Mouse (Mus musculus): ENCODE results near the gene Cdkl5. TPM values are rescaled to one million over a fixed set of nuclear protein-coding genes. Genes with fewer than 3 reads are reported as not detected.

The Cdkl5 gene
- polyA plus RNA-seq, 1 experiment from 2014 or later, result 3.1 TPM

DNA sequence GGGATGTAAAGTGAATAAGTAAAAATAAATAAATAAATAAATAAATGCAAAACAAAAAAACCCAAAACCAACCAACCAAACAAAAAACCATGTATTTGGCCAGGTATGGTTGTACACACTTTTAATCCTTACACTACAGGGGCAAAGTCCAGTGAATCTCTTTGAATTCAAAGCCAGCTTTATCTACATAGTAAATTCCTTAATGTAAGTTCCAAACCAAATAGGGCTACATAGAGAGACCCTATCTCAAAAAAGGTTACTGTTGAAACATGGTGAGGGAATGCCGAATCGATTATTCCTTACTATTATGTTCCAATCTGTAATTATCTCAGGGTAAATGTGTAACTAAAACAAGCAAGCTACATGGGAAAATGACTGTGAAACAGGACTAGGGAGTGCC is 93.4 kb downstream of the Cdkl5 start:
- no peak for ATAC-seq (ENCODE audit: insufficient read depth, low FRiP score, low TSS enrichment)
- Histone ChIP-seq H3K27ac (ENCODE audit: low read depth, low read length) (no peak overlapping the region), H3K4me3 (ENCODE audit: low read depth, low read length) (no peak overlapping the region), H3K4me1 (ENCODE audit: control insufficient read depth, insufficient read depth, low read length) (no peaks in the 10 kb centered on the region), H3K4me2 (ENCODE audit: low read depth) (no peak overlapping the region), H3K36me3 (ENCODE audit: control insufficient read depth, insufficient read depth, low read length) (no peaks in the 10 kb centered on the region), H3K9me3 (ENCODE audit: control insufficient read depth, low read length) (no peaks in the 10 kb centered on the region), H3K9ac (ENCODE audit: low read length) (no peak overlapping the region), H3K27me3 (ENCODE audit: control insufficient read depth, insufficient read depth, low read length) (peaks cover 4% of the 10 kb centered on the region; the same call in 1 of the 2 replicates)
- no peak for DNase-seq (ENCODE audit: low spot score)
- 95% methylated on average over 2 of the region's 2 CpGs for WGBS

DNA sequence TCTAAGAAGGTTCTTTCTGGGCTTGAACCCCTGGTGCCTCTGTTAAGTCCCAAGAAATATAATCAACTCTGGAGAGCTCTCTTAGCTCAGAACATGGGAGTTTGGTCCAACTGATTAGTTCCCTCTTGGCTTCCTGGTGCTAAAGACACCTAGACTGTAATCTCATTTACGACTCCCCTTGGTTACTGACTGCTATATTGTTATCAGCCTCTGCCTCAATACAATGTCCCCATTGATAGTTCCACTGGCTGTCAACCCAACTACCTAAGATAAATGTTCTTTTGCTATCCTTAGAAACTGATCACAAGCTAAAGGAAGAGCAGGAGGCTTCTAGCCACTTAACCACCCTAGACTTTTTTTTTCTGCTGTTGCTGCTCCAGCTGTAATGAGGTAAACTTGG is 102.4 kb downstream of the Cdkl5 start:
- no peaks in the 10 kb centered on the region for H3K4me1 ChIP-seq (ENCODE audit: control insufficient read depth, insufficient read depth, low read length)
- H3K27me3 ChIP-seq (ENCODE audit: control insufficient read depth, insufficient read depth, low read length), result 0 out of 2 replicates have a peak, but pooled peaks cover 5% of the 10 kb centered on the region
- H3K9ac ChIP-seq (ENCODE audit: low read length), result no peak overlapping the region
- ATAC-seq (ENCODE audit: insufficient read depth, low FRiP score, low TSS enrichment) (no peak), DNase-seq (ENCODE audit: low spot score) (no peak)
- no peak overlapping the region for H3K27ac ChIP-seq (ENCODE audit: low read depth, low read length)
- WGBS, result 40% methylated on average over 1 of the region's 1 CpGs
- H3K36me3 ChIP-seq (ENCODE audit: control insufficient read depth, insufficient read depth, low read length), result no peaks in the 10 kb centered on the region
- no peak overlapping the region for H3K4me3 ChIP-seq (ENCODE audit: low read depth, low read length)
- no peaks in the 10 kb centered on the region for H3K9me3 ChIP-seq (ENCODE audit: control insufficient read depth, low read length)
- no peak overlapping the region for H3K4me2 ChIP-seq (ENCODE audit: low read depth)

- ATAC-seq (ENCODE audit: insufficient read depth, low FRiP score, low TSS enrichment) (no peak), DNase-seq (ENCODE audit: low spot score) (no peak)
- Histone ChIP-seq H3K4me2 (ENCODE audit: low read depth) (no peak overlapping the region), H3K27ac (ENCODE audit: low read depth, low read length) (no peak overlapping the region), H3K9me3 (ENCODE audit: control insufficient read depth, low read length) (no peaks in the 10 kb centered on the region), H3K4me1 (ENCODE audit: control insufficient read depth, insufficient read depth, low read length) (no peaks in the 10 kb centered on the region), H3K9ac (ENCODE audit: low read length) (no peak overlapping the region), H3K27me3 (ENCODE audit: control insufficient read depth, insufficient read depth, low read length) (no peaks in the 10 kb centered on the region), H3K36me3 (ENCODE audit: control insufficient read depth, insufficient read depth, low read length) (no peaks in the 10 kb centered on the region), H3K4me3 (ENCODE audit: low read depth, low read length) (no peak overlapping the region)
- WGBS, result 66% methylated on average over 2 of the region's 2 CpGs
Observed at GRCm38 (mm10) chrX:160886301-160886700, 108.2 kb downstream of the Cdkl5 start.

DNA sequence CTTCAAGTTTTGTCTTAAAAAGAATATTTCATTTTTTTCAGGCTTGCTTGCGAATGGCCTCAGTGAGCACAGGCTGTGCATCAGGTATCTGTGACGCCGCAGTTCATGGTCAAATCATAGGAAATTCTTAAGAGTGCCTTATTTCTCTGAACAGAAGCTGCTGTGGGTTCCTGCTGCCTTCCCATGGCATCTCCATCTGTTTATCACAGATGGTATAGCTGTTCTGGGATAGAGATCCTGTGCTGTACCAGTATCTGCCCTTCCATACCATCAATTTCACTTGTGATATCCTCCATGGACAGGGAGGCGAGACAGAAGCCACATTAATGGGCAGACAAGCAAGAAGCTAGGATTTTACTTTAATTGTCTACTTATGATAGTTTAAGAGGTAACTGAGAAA is 127.9 kb downstream of the Cdkl5 start:
- no peak for ATAC-seq (ENCODE audit: insufficient read depth, low FRiP score, low TSS enrichment)
- Histone ChIP-seq H3K36me3 (ENCODE audit: control insufficient read depth, insufficient read depth, low read length) (no peaks in the 10 kb centered on the region), H3K9ac (ENCODE audit: low read length) (no peak overlapping the region), H3K27me3 (ENCODE audit: control insufficient read depth, insufficient read depth, low read length) (no peaks in the 10 kb centered on the region), H3K4me3 (ENCODE audit: low read depth, low read length) (no peak overlapping the region), H3K4me2 (ENCODE audit: low read depth) (no peak overlapping the region), H3K27ac (ENCODE audit: low read depth, low read length) (no peak overlapping the region), H3K4me1 (ENCODE audit: control insufficient read depth, insufficient read depth, low read length) (no peaks in the 10 kb centered on the region), H3K9me3 (ENCODE audit: control insufficient read depth, low read length) (no peaks in the 10 kb centered on the region)
- DNase-seq (ENCODE audit: low spot score), result no peak
- WGBS, result 90% methylated on average over 4 of the region's 4 CpGs

DNA sequence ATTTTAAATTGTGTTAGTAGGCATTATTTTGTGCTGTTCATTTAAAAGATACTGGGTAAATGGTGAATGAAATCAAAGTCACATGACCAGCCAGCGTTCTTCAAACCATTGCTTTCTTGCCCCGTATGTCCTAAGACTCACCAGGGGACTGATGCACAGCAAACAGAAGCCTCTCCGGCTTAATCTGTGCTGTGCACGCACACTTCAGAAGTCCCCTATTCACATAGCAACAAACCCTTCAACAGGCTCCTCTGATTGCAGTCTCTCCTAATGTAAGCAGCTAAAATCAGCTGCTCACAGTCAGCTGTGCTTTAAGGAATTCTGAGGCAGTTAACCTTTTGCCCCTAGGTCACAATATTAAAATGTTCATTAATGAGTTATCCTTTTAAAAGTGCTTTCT is 129.5 kb downstream of the Cdkl5 start:
- no peaks in the 10 kb centered on the region for H3K36me3 ChIP-seq (ENCODE audit: control insufficient read depth, insufficient read depth, low read length)
- no peaks in the 10 kb centered on the region for H3K27me3 ChIP-seq (ENCODE audit: control insufficient read depth, insufficient read depth, low read length)
- no peak overlapping the region for H3K27ac ChIP-seq (ENCODE audit: low read depth, low read length)

GRCm38 (mm10) chrX:160863689-160864383 is 130.7 kb downstream of the Cdkl5 start:
- no peaks in the 10 kb centered on the region for H3K36me3 ChIP-seq (ENCODE audit: control insufficient read depth, insufficient read depth, low read length)
- H3K4me1 ChIP-seq (ENCODE audit: control insufficient read depth, insufficient read depth, low read length), result no peaks in the 10 kb centered on the region
- no peak for ATAC-seq (ENCODE audit: insufficient read depth, low FRiP score, low TSS enrichment)
- no peak overlapping the region for H3K27ac ChIP-seq (ENCODE audit: low read depth, low read length)
- H3K4me3 ChIP-seq (ENCODE audit: low read depth, low read length), result no peak overlapping the region
- no peaks in the 10 kb centered on the region for H3K27me3 ChIP-seq (ENCODE audit: control insufficient read depth, insufficient read depth, low read length)
- DNase-seq (ENCODE audit: low spot score), result no peak
- 73% methylated on average over 4 of the region's 4 CpGs for WGBS
- no peaks in the 10 kb centered on the region for H3K9me3 ChIP-seq (ENCODE audit: control insufficient read depth, low read length)
- no peak overlapping the region for H3K9ac ChIP-seq (ENCODE audit: low read length)
- no peak overlapping the region for H3K4me2 ChIP-seq (ENCODE audit: low read depth)

More for the DNA sequence above, 129.5 kb downstream of the Cdkl5 start:
- no peaks in the 10 kb centered on the region for H3K9me3 ChIP-seq (ENCODE audit: control insufficient read depth, low read length)
- DNase-seq (ENCODE audit: low spot score), result no peak
- no peak overlapping the region for H3K4me3 ChIP-seq (ENCODE audit: low read depth, low read length)
- ATAC-seq (ENCODE audit: insufficient read depth, low FRiP score, low TSS enrichment), result no peak
- no peak overlapping the region for H3K4me2 ChIP-seq (ENCODE audit: low read depth)
- WGBS, result 81% methylated on average over 4 of the region's 4 CpGs
- no peaks in the 10 kb centered on the region for H3K4me1 ChIP-seq (ENCODE audit: control insufficient read depth, insufficient read depth, low read length)
- no peak overlapping the region for H3K9ac ChIP-seq (ENCODE audit: low read length)

- Histone ChIP-seq H3K4me3 (ENCODE audit: low read depth, low read length) (no peak overlapping the region), H3K36me3 (ENCODE audit: control insufficient read depth, insufficient read depth, low read length) (no peaks in the 10 kb centered on the region), H3K9ac (ENCODE audit: low read length) (no peak overlapping the region), H3K4me2 (ENCODE audit: low read depth) (no peak overlapping the region), H3K27me3 (ENCODE audit: control insufficient read depth, insufficient read depth, low read length) (peaks cover 9% of the 10 kb centered on the region; the same call in 1 of the 2 replicates), H3K4me1 (ENCODE audit: control insufficient read depth, insufficient read depth, low read length) (no peaks in the 10 kb centered on the region), H3K9me3 (ENCODE audit: control insufficient read depth, low read length) (no peaks in the 10 kb centered on the region), H3K27ac (ENCODE audit: low read depth, low read length) (no peak overlapping the region)
- no peak for DNase-seq (ENCODE audit: low spot score)
- no peak for ATAC-seq (ENCODE audit: insufficient read depth, low FRiP score, low TSS enrichment)
- 88% methylated on average over 7 of the region's 7 CpGs for WGBS
Observed at GRCm38 (mm10) chrX:160808226-160808625, 186.3 kb downstream of the Cdkl5 start.

DNA sequence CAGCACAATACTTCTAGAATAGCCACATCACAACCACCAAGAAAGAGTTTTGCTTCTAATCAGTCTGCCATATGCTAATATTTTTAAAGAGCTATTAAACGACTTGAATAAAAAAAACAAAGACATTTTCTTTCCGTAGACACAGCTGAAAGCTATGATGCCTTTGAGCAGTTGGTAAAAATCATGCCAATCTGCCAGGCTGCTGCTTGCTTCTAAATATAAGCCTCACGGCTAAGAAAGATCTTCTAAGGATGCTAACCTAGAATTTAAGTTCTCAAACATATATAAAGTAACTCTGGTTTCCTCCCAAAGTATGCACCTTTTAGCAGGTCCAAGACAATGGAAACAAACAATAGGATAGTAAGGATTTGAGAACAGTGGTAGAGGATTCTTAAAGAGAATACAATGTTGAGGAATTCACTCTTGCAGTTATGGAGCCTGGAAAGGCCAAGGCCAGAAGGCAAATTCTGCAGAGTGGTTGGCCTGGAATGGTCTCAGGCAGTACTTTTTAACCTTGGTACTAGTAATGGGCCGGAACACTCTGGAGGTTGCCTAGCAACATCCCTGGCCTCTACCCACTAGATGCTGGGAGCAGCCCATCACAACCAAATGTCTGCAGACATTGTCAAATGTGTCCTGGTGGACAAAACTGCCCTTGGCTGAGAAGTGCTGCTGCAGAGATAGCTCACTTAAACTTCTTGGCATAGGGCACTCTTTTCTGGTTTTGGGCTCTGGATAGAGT is 189.9 kb downstream of the Cdkl5 start:
- DNase-seq (ENCODE audit: low spot score) (no peak), ATAC-seq (ENCODE audit: insufficient read depth, low FRiP score, low TSS enrichment) (no peak)
- Histone ChIP-seq H3K9me3 (ENCODE audit: control insufficient read depth, low read length) (no peaks in the 10 kb centered on the region), H3K36me3 (ENCODE audit: control insufficient read depth, insufficient read depth, low read length) (no peaks in the 10 kb centered on the region), H3K4me3 (ENCODE audit: low read depth, low read length) (no peak overlapping the region), H3K9ac (ENCODE audit: low read length) (no peak overlapping the region), H3K4me2 (ENCODE audit: low read depth) (no peak overlapping the region), H3K27ac (ENCODE audit: low read depth, low read length) (no peak overlapping the region), H3K27me3 (ENCODE audit: control insufficient read depth, insufficient read depth, low read length) (peaks cover 6% of the 10 kb centered on the region; the same call in 1 of the 2 replicates), H3K4me1 (ENCODE audit: control insufficient read depth, insufficient read depth, low read length) (no peaks in the 10 kb centered on the region)
- 85% methylated on average over 4 of the region's 4 CpGs for WGBS

GRCm38 (mm10) chrX:160794920-160795319 is 199.6 kb downstream of the Cdkl5 start:
- DNase-seq (ENCODE audit: low spot score) (no peak), ATAC-seq (ENCODE audit: insufficient read depth, low FRiP score, low TSS enrichment) (no peak)
- 0 out of 2 replicates have a peak, but pooled peaks cover 6% of the 10 kb centered on the region for H3K27me3 ChIP-seq (ENCODE audit: control insufficient read depth, insufficient read depth, low read length)
- H3K4me1 ChIP-seq (ENCODE audit: control insufficient read depth, insufficient read depth, low read length), result no peaks in the 10 kb centered on the region
- H3K9me3 ChIP-seq (ENCODE audit: control insufficient read depth, low read length), result no peaks in the 10 kb centered on the region
- 89% methylated on average over 4 of the region's 4 CpGs for WGBS
- H3K4me3 ChIP-seq (ENCODE audit: low read depth, low read length), result no peak overlapping the region
- H3K4me2 ChIP-seq (ENCODE audit: low read depth), result no peak overlapping the region
- no peaks in the 10 kb centered on the region for H3K36me3 ChIP-seq (ENCODE audit: control insufficient read depth, insufficient read depth, low read length)
- no peak overlapping the region for H3K27ac ChIP-seq (ENCODE audit: low read depth, low read length)
- no peak overlapping the region for H3K9ac ChIP-seq (ENCODE audit: low read length)

Data from neural tube, embryonic 11.5 days (tissue).